Mouse (Mus musculus): Measurements from ENCODE around the gene Pdgfd.

The Pdgfd gene

DNA sequence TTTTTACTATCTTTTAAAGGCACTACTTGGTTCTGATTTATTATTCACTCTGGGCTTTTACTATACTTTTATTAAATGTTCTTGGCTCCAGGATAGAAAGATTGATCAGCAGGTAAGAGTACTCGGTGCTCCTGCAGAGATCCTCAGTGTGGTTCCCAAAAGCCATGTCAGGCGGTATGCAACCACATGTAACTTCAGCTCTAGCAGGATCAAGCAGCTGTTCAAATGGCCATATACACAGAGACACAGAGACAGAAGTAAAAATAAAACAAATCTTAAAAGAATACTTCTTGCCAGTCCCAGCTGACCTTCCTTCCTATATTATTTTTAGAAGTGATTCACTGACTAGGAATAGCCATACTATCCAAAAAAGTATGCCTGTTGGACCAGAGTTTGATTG, 157.0 kb downstream of the Pdgfd start:
- DNase-seq = no peak

DNA sequence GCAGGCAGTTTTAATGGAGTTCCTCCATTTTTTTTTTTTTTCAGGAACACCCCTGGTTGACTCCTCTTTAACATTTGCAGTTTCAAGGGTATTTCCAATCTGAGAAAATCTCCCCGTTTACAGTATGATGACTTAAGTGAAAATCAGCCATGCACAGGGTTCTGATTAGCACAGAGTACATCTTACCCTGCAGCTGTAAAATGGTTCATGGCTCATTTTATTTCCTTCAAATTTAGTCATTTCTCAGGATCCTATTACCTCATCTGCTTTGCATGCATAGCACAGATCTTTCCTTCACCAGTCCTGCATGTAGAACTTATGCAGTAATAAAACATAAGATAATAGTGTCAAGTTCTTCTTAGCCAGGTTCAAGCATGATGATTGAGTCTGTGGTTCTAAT, 165.1 kb downstream of the Pdgfd start:
- DNase-seq = no peak

DNA sequence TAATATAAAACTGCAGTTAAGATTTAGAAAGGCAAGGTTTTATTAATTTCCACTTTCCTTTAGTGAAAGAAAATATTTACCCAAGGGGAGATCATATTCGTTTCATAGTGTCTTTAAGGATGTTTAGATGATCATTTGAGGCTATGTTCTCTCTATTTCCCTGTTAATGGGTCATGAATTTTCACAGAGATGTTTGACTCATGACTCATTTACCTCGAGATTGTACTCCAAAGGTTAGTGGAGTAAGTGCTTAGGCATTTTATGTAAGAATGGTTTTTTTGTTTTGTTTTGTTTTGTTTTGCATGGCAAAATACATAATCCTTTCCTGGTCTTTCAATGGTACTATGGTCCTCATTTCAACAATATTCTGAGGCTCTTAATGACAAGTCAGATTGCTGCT, 167.9 kb downstream of the Pdgfd start:
- DNase-seq = no peak

DNA sequence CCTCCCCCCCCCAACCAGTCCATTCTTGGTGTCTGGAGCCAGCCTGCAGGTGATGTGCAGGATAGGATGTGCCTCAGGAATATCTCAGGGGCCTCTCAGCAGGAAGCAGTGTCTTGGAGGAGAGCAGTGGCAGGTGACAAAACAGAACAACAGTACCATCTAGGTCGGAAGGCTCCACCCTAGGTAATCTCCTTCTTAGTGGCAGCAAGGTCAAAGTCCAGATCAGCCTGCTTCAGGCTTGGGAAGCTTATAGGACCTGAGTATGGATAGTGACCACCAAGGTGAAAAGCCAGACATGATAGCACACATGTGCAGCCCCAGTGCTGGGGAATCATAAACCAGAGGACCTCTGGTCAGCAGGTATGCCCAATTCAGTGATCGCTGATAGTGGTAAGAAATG, 169.5 kb downstream of the Pdgfd start:
- no peak for DNase-seq

GRCm38 (mm10) chr9:6338344-6338743, 170.0 kb downstream of the Pdgfd start:
- DNase-seq = no peak

DNA sequence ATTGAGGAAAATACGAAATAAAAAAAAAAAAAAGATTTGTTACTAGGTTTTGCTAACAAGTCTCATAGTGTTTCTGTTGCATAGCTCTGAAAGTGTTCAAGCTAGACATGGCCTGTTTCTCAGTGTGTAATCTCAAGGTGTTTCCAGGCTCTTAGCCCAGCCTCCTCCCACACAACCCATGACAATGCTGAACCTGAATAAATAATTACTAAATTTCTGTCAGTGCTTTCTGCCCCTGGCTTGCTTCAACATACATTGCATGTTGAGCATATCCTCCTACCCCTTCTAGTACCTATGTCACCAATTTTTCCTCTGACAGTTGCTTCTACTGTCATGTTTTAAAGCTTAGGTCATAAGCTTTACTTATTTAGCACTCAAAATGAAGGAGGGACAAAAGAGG, 171.0 kb downstream of the Pdgfd start:
- no peak for DNase-seq

- no peak for DNase-seq
Measured at GRCm38 (mm10) chr9:6340750-6341149, 172.4 kb downstream of the Pdgfd start.

DNA sequence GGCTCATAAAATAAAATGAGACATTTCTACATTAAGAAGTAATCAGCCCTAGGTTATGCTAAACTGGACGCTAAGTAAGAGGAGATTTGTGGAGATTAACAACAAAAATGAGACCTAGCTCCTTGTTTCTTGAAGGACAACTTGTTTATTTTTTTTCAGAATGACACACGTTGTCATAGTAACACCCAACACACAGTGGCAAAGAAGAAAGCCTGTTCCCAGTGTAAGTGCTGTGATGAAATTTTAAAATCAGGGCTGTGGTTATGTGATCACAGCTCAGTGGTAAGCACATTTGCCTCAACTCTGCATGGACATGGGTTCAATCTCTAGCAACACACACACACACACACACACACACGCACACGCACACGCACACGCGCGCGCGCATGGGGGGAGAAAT, 174.5 kb downstream of the Pdgfd start:
- DNase-seq = no peak

GRCm38 (mm10) chr9:6344514-6344913, 176.1 kb downstream of the Pdgfd start:
- DNase-seq = no peak

DNA sequence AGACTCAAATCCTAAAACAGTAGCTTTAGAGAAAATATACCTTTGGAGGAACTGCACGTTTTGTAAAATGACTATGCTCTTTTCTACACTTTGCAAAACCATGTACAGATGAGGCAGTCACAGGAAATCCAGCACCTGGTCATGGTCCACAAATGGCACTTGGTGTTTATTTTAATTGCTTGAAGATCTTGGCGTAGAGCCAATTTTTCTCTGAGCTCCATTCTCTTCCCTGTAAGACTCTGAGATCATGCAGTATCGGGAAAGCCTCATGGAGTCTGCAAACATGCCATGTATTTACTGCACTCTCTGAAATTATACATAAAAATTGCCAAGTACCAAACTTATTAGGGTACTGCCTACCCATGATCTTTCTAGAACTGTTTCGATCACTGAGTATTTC, 176.5 kb downstream of the Pdgfd start:
- DNase-seq = peak in 1 of 2 experiments; percentile 11

DNA sequence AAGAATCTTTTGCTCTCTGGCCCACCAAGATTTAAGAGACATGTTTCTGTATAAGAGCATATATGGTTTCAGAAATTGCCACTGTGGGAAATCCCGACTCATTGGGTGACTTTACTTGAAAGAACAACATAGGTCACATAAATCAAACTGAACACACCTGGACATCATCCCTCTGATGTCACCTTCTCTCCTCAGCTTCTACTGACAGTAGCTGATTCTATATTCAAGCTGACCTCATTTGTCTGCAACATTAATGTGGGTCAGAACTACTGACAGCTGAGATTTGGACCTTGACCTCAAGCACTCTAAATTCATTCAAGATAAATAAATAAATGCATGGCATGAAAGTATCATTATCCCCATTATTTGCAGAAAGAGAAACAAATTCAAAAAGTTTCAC, 177.0 kb downstream of the Pdgfd start:
- DNase-seq = no peak

GRCm38 (mm10) chr9:6353257-6353960, 185.0 kb downstream of the Pdgfd start:
- no peak for DNase-seq

GRCm38 (mm10) chr9:6360795-6361194, 192.4 kb downstream of the Pdgfd start:
- no peak for DNase-seq

GRCm38 (mm10) chr9:6366550-6366949, 198.2 kb downstream of the Pdgfd start:
- DNase-seq = no peak

DNA sequence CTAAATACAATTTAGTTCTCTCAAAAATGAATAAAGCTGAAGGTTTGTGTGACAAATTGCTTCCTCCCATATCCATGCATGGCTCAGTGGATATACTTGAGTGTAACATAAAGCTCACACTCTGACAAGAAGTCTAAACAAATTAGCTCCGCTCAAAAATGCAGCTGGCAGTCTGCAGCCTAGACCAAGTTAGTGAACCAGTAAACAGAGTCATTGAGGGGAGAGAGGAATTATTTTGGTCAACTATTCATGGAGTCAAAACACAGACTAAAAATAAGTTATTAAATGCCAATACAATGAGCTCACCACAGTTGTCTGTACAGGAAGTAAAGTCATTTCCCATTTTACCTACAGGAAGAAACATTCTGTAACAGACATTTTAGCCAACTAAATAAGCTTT, 233.4 kb downstream of the Pdgfd start:
- DNase-seq = no peak

- no peak for DNase-seq
Measured at GRCm38 (mm10) chr9:6406535-6406934, 238.2 kb downstream of the Pdgfd start.

GRCm38 (mm10) chr9:6407972-6408371, 239.6 kb downstream of the Pdgfd start:
- no peak for DNase-seq

GRCm38 (mm10) chr9:6424606-6425005, 256.2 kb downstream of the Pdgfd start:
- DNase-seq = peak in 1 of 2 experiments; percentile 21

Data from cerebellum, postnatal 25 days (tissue).